ENCODE assay signal across 14 mouse cellular contexts in the genomic region with DNA sequence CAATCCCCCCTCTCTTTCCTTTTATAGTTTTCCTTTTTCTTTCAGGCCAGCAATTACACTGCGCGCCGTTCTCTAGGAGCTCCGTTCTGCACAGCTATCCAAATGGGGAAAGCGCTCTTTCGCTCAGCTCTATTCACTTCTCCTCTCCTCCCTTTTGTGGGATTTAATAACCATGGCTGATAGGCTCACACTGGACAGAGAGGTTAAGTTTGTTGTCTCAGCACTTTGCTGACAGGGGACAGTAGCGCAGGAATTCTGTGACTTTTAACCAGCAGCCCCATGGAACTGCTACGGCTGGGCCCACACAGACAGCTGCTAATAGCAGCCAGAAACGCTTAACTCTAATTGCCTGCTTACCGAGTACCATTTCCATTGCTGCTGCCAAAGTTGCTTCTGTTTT.
A peak's percentile ranks its signal among the peaks of the same experiment; 100 is the strongest.
DNase-seq lines count a peak whose midpoint lies in the region; ATAC-seq and TF ChIP-seq lines count a peak whose summit lies in the region.
"Had no signal": no experiment of that assay in that cellular context is flagged by ENCODE, and none has a peak within 500 bp of the region (broad histone marks: within the 10 kb centered on the region; RNA-seq: fewer than 3 reads in every experiment).

No protein-coding gene starts in this region.

- TF ChIP-seq POLR2A in brain, embryonic 14.5 days (IDR thresholded peaks at IDR 0.05; ENCODE audit: borderline replicate concordance, extremely low read depth, insufficient read depth, insufficient read length, poor library complexity, severe bottlenecking), result no peak

- H3K36me3 ChIP-seq in hindbrain, embryonic 12.5 days, result no peaks in the 10 kb centered on the region
- no peaks in the 10 kb centered on the region for H3K36me3 ChIP-seq in midbrain, embryonic 16.5 days (ENCODE audit: control insufficient read depth, insufficient read depth, low read length)
- H3K36me3 ChIP-seq in kidney, embryonic 16.5 days (ENCODE audit: insufficient read depth, low read length), result no peaks in the 10 kb centered on the region
- no peaks in the 10 kb centered on the region for H3K36me3 ChIP-seq in heart, embryonic 11.5 days (ENCODE audit: control insufficient read depth, insufficient read depth, low read length)

- no peaks in the 10 kb centered on the region for H3K27me3 ChIP-seq in hindbrain, embryonic 12.5 days
- H3K27me3 ChIP-seq in midbrain, embryonic 16.5 days (ENCODE audit: control insufficient read depth, insufficient read depth, low read depth, low read length), result no peaks in the 10 kb centered on the region
- no peaks in the 10 kb centered on the region for H3K27me3 ChIP-seq in kidney, embryonic 16.5 days (ENCODE audit: insufficient read depth, low read length)
- no peaks in the 10 kb centered on the region for H3K27me3 ChIP-seq in heart, embryonic 11.5 days (ENCODE audit: control insufficient read depth, insufficient read depth, low read length)

- peak overlapping the region; percentile 30 for H3K4me2 ChIP-seq in hindbrain, embryonic 12.5 days (replicated peaks)
- peak overlapping the region; percentile 49 for H3K4me2 ChIP-seq in midbrain, embryonic 16.5 days (ENCODE audit: low read length)
- H3K4me2 ChIP-seq in kidney, embryonic 16.5 days (replicated peaks; ENCODE audit: low read depth, low read length), result no peak overlapping the region
- no peak overlapping the region for H3K4me2 ChIP-seq in heart, embryonic 11.5 days

- peaks cover 5% of the 10 kb centered on the region for H3K4me1 ChIP-seq in hindbrain, embryonic 12.5 days
- H3K4me1 ChIP-seq in midbrain, embryonic 16.5 days (ENCODE audit: control insufficient read depth, insufficient read depth, low read length), result peaks cover 5% of the 10 kb centered on the region
- no peaks in the 10 kb centered on the region for H3K4me1 ChIP-seq in kidney, embryonic 16.5 days (ENCODE audit: insufficient read depth, low read length)
- no peaks in the 10 kb centered on the region for H3K4me1 ChIP-seq in heart, embryonic 11.5 days (ENCODE audit: control insufficient read depth, insufficient read depth, low read length)

- ATAC-seq in hindbrain, embryonic 12.5 days (ENCODE audit: low FRiP score), result peak; percentile 80
- peak; percentile 48; the same call in 1 of the 2 replicates for ATAC-seq in midbrain, embryonic 16.5 days
- ATAC-seq in kidney, embryonic 16.5 days (ENCODE audit: low FRiP score, low TSS enrichment), result no peak
- no peak for ATAC-seq in heart, embryonic 11.5 days (replicated peaks; ENCODE audit: insufficient number of reproducible peaks, low FRiP score, low TSS enrichment)
- ATAC-seq: CD4-positive, CD25-positive, alpha-beta regulatory T cell, adult 4 months; liver, postnatal 0 days had no signal

- DNase-seq in brain, embryonic 14.5 days (ENCODE audit: low read depth), result peak; percentile 84
- DNase-seq in embryo, embryonic 9.5 days (ENCODE audit: extremely low spot score), result peak; percentile 2
- no peak for DNase-seq in thymus, postnatal 0 days (ENCODE audit: low spot score)
- DNase-seq: cerebellum, postnatal 36 days; heart, adult 2 months; heart, postnatal 4 days; kidney, adult 9 months; liver, postnatal 0 days; thymus, postnatal 36 days had no signal

- 24% methylated on average over 10 of the region's 10 CpGs for WGBS in hindbrain, embryonic 12.5 days
- WGBS in midbrain, embryonic 16.5 days, result 7% methylated on average over 10 of the region's 10 CpGs
- 72% methylated on average over 10 of the region's 10 CpGs for WGBS in kidney, embryonic 16.5 days
- 80% methylated on average over 10 of the region's 10 CpGs for whole genome bisulfite sequencing in heart, embryonic 11.5 days (ENCODE audit: insufficient replicate concordance)

- H3K4me3 ChIP-seq in hindbrain, embryonic 12.5 days, result no peak overlapping the region
- H3K4me3 ChIP-seq in midbrain, embryonic 16.5 days (ENCODE audit: low read depth, low read length), result no peak overlapping the region
- H3K4me3 ChIP-seq in kidney, embryonic 16.5 days (ENCODE audit: low read length), result no peak overlapping the region
- H3K4me3 ChIP-seq in heart, embryonic 11.5 days (ENCODE audit: low read depth, low read length), result no peak overlapping the region
- H3K4me3 ChIP-seq: heart, adult 2 months had no signal

- no peak for TF ChIP-seq CTCF in brain, embryonic 14.5 days (IDR thresholded peaks at IDR 0.05; ENCODE audit: borderline replicate concordance, extremely low read depth, insufficient read depth, insufficient read length)

- peaks cover 3% of the 10 kb centered on the region for H3K9me3 ChIP-seq in hindbrain, embryonic 12.5 days (replicated peaks)
- H3K9me3 ChIP-seq in midbrain, embryonic 16.5 days (replicated peaks; ENCODE audit: control insufficient read depth, low read length, poor library complexity, severe bottlenecking), result no peaks in the 10 kb centered on the region; the same call in 1 of the 2 replicates
- H3K9me3 ChIP-seq in kidney, embryonic 16.5 days (ENCODE audit: low read length), result 0 out of 2 replicates have a peak, but pooled peaks cover 3% of the 10 kb centered on the region
- no peaks in the 10 kb centered on the region for H3K9me3 ChIP-seq in heart, embryonic 11.5 days (replicated peaks; ENCODE audit: control insufficient read depth, low read length)

- no peak overlapping the region for H3K9ac ChIP-seq in hindbrain, embryonic 12.5 days
- no peak overlapping the region for H3K9ac ChIP-seq in midbrain, embryonic 16.5 days (ENCODE audit: low read depth, low read length)
- no peak overlapping the region for H3K9ac ChIP-seq in kidney, embryonic 16.5 days (replicated peaks; ENCODE audit: low read length)
- H3K9ac ChIP-seq in heart, embryonic 11.5 days (ENCODE audit: low read depth, low read length), result no peak overlapping the region
- H3K9ac ChIP-seq: liver, postnatal 0 days had no signal

- H3K27ac ChIP-seq in hindbrain, embryonic 12.5 days, result peak overlapping the region; percentile 68
- H3K27ac ChIP-seq in midbrain, embryonic 16.5 days (ENCODE audit: low read length), result peak overlapping the region; percentile 43; the same call in 1 of the 2 replicates
- H3K27ac ChIP-seq in kidney, embryonic 16.5 days (ENCODE audit: low read length), result no peak overlapping the region
- H3K27ac ChIP-seq in heart, embryonic 11.5 days (ENCODE audit: low read depth, low read length), result no peak overlapping the region
- H3K27ac ChIP-seq: heart, adult 2 months had no signal

Comparison
In these comparisons a context has a peak if more than half of its experiments do, and no peak if none do; other contexts are left out.
1. ATAC-seq: peak in hindbrain, embryonic 12.5 days (single experiment) and midbrain, embryonic 16.5 days (single experiment); none in kidney, embryonic 16.5 days (single experiment) and heart, embryonic 11.5 days (single experiment).
2. H3K27ac ChIP-seq: peak in hindbrain, embryonic 12.5 days (single experiment) and midbrain, embryonic 16.5 days (single experiment); none in kidney, embryonic 16.5 days (single experiment) and heart, embryonic 11.5 days (single experiment).
3. H3K4me2 ChIP-seq: peak in hindbrain, embryonic 12.5 days (single experiment) and midbrain, embryonic 16.5 days (single experiment); none in kidney, embryonic 16.5 days (single experiment) and heart, embryonic 11.5 days (single experiment).